ENCODE assay signal across 18 mouse cellular contexts in the genomic region with DNA sequence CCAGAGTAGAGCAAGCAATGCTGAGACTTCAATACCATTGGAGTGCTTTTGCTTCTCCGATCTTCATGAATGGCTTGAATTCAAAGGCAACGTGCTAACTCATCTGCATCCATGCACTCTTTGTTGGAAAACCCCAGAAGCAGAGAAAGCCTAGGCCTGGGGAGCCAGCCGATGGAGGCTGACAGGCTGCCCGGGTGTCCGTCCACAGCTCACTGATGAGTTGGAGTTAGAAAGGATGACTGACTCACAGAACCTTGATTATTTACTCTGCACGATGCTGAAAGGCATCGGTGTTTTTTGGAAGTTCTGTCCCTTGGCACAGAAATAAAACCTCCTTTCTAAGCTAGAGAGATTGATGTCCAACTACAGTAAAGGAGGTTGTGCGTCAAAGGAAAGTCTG. TPM values are rescaled to one million over a fixed set of nuclear protein-coding genes. Genes with fewer than 3 reads are reported as not detected.
DNase-seq lines count a peak whose midpoint lies in the region; ATAC-seq and TF ChIP-seq lines count a peak whose summit lies in the region.
"Had no signal": no experiment of that assay in that cellular context is flagged by ENCODE, and none has a peak within 500 bp of the region (broad histone marks: within the 10 kb centered on the region; RNA-seq: fewer than 3 reads in every experiment).

No protein-coding gene starts in this region.

- DNase-seq in embryonic facial prominence, embryonic 10.5 days (ENCODE audit: low spot score), result no peak
- peak; percentile 35 for DNase-seq in layer of hippocampus, adult 9-11 months
- no peak for DNase-seq in layer of hippocampus, adult 8-10 months (ENCODE audit: low spot score in 2 of 2)
- DNase-seq in brain, embryonic 14.5 days (ENCODE audit: low read depth), result peak; percentile 49
- no peak for DNase-seq in cerebellum, postnatal 10 days
- no peak for DNase-seq in cerebellum, adult 2 months
- DNase-seq: cerebellum, adult 8-10 months; gastrocnemius, postnatal 25 days; kidney, postnatal 36 days; lung, adult 2 months; spleen, adult 18-20 months had no signal

- TF ChIP-seq POLR2A in brain, embryonic 14.5 days (IDR thresholded peaks at IDR 0.05; ENCODE audit: borderline replicate concordance, extremely low read depth, insufficient read depth, insufficient read length, poor library complexity, severe bottlenecking), result no peak
- no peak for TF ChIP-seq POLR2A in cerebellum, adult 2 months (IDR thresholded peaks at IDR 0.05; ENCODE audit: borderline replicate concordance, insufficient read depth, low read length)

- H3K27me3 ChIP-seq in embryonic facial prominence, embryonic 13.5 days, result no peaks in the 10 kb centered on the region
- H3K27me3 ChIP-seq in embryonic facial prominence, embryonic 10.5 days (replicated peaks; ENCODE audit: low read depth, poor library complexity, severe bottlenecking), result 0 out of 2 replicates have a peak, but pooled peaks cover 4% of the 10 kb centered on the region
- H3K27me3 ChIP-seq in limb, embryonic 12.5 days, result no peaks in the 10 kb centered on the region
- H3K27me3 ChIP-seq in cerebellum, adult 2 months (ENCODE audit: control insufficient read depth, insufficient read depth, low read length), result no peaks in the 10 kb centered on the region
- H3K27me3 ChIP-seq: intestine, embryonic 15.5 days; liver, embryonic 12.5 days; neural tube, embryonic 12.5 days; Patski had no signal

- no peak overlapping the region for H3K4me2 ChIP-seq in embryonic facial prominence, embryonic 13.5 days
- H3K4me2 ChIP-seq in limb, embryonic 12.5 days, result no peak overlapping the region
- H3K4me2 ChIP-seq: intestine, embryonic 15.5 days; liver, embryonic 12.5 days; neural tube, embryonic 12.5 days had no signal

- no peak overlapping the region for H3K9ac ChIP-seq in embryonic facial prominence, embryonic 13.5 days
- H3K9ac ChIP-seq in limb, embryonic 12.5 days (replicated peaks), result no peak overlapping the region; the same call in 1 of the 2 replicates
- H3K9ac ChIP-seq: intestine, embryonic 15.5 days; liver, embryonic 12.5 days; neural tube, embryonic 12.5 days had no signal

- H3K36me3 ChIP-seq in embryonic facial prominence, embryonic 13.5 days, result no peaks in the 10 kb centered on the region
- no peaks in the 10 kb centered on the region for H3K36me3 ChIP-seq in embryonic facial prominence, embryonic 10.5 days (replicated peaks)
- no peaks in the 10 kb centered on the region for H3K36me3 ChIP-seq in limb, embryonic 12.5 days
- H3K36me3 ChIP-seq: intestine, embryonic 15.5 days; liver, embryonic 12.5 days; neural tube, embryonic 12.5 days had no signal

- peak overlapping the region; percentile 28; the same call in 1 of the 2 replicates for H3K27ac ChIP-seq in embryonic facial prominence, embryonic 13.5 days
- H3K27ac ChIP-seq in embryonic facial prominence, embryonic 10.5 days (replicated peaks), result no peak overlapping the region
- H3K27ac ChIP-seq in limb, embryonic 12.5 days, result 0 out of 2 replicates have a peak overlapping the region, but pooled peaks have one; percentile 23
- no peak overlapping the region for H3K27ac ChIP-seq in cerebellum, adult 2 months (ENCODE audit: insufficient read depth, low read length)
- H3K27ac ChIP-seq: intestine, embryonic 15.5 days; liver, embryonic 12.5 days; neural tube, embryonic 12.5 days had no signal

- H3K9me3 ChIP-seq in embryonic facial prominence, embryonic 13.5 days, result no peaks in the 10 kb centered on the region
- no peaks in the 10 kb centered on the region for H3K9me3 ChIP-seq in embryonic facial prominence, embryonic 10.5 days
- no peaks in the 10 kb centered on the region for H3K9me3 ChIP-seq in limb, embryonic 12.5 days
- H3K9me3 ChIP-seq: intestine, embryonic 15.5 days; liver, embryonic 12.5 days; neural tube, embryonic 12.5 days had no signal

- ATAC-seq in embryonic facial prominence, embryonic 13.5 days (ENCODE audit: insufficient number of reproducible peaks, insufficient read depth, low FRiP score, low TSS enrichment, low read depth), result no peak
- no peak for ATAC-seq in limb, embryonic 12.5 days (ENCODE audit: insufficient number of reproducible peaks, insufficient read depth, low FRiP score, low TSS enrichment, low read depth)
- ATAC-seq: intestine, embryonic 15.5 days; liver, embryonic 12.5 days; Patski had no signal

- H3K4me1 ChIP-seq in embryonic facial prominence, embryonic 13.5 days, result peaks cover 9% of the 10 kb centered on the region
- H3K4me1 ChIP-seq in embryonic facial prominence, embryonic 10.5 days, result peaks cover 28% of the 10 kb centered on the region
- H3K4me1 ChIP-seq in limb, embryonic 12.5 days (replicated peaks), result peaks cover 10% of the 10 kb centered on the region
- peaks cover 12% of the 10 kb centered on the region for H3K4me1 ChIP-seq in cerebellum, adult 2 months (ENCODE audit: control insufficient read depth, insufficient read depth, low read length)
- H3K4me1 ChIP-seq: intestine, embryonic 15.5 days; liver, embryonic 12.5 days had no signal

- TF ChIP-seq CTCF in brain, embryonic 14.5 days (IDR thresholded peaks at IDR 0.05; ENCODE audit: borderline replicate concordance, extremely low read depth, insufficient read depth, insufficient read length), result no peak
- no peak for TF ChIP-seq CTCF in cerebellum, adult 2 months (IDR thresholded peaks at IDR 0.05; ENCODE audit: borderline replicate concordance, insufficient read depth, low read depth, low read length)

- no peak overlapping the region for H3K4me3 ChIP-seq in embryonic facial prominence, embryonic 13.5 days
- no peak overlapping the region for H3K4me3 ChIP-seq in embryonic facial prominence, embryonic 10.5 days
- no peak overlapping the region for H3K4me3 ChIP-seq in limb, embryonic 12.5 days (replicated peaks)
- no peak overlapping the region for H3K4me3 ChIP-seq in cerebellum, adult 2 months (replicated peaks; ENCODE audit: insufficient read depth, low read depth, low read length)
- H3K4me3 ChIP-seq: intestine, embryonic 15.5 days; liver, embryonic 12.5 days; neural tube, embryonic 12.5 days had no signal

- WGBS in embryonic facial prominence, embryonic 13.5 days, result 81% methylated on average over 8 of the region's 8 CpGs
- 84% methylated on average over 8 of the region's 8 CpGs for WGBS in embryonic facial prominence, embryonic 10.5 days
- 92% methylated on average over 8 of the region's 8 CpGs for WGBS in limb, embryonic 12.5 days
- 51% methylated on average over 8 of the region's 8 CpGs for WGBS in cerebellum, adult 2 months

RNA-seq across cellular contexts. Expression of gene Tgfa, which starts 55.8 kb away (rescaled TPM):
- polyA plus RNA-seq in embryonic facial prominence, embryonic 13.5 days (2015; fragmentation: Nextera tagmentation; extraction: Ambion mirVana), result 3.6 and 5.8 TPM in 2 replicates
- 2.1 and 2.4 TPM in 2 replicates for polyA plus RNA-seq in embryonic facial prominence, embryonic 10.5 days (2016; fragmentation: Nextera tagmentation; extraction: Ambion mirVana)
- 10 to 100 TPM; 24.5 to 29.9 (median 26.2) TPM for total RNA-seq in layer of hippocampus, adult 8-10 months (2022)
- polyA plus RNA-seq in brain, embryonic 14.5 days (2012; rRNA removed), result 5.3 and 10.0 TPM in 2 replicates
- polyA plus RNA-seq in limb, embryonic 12.5 days (2016; fragmentation: Nextera tagmentation; extraction: Ambion mirVana), result 1.5 and 2.5 TPM in 2 replicates
- 13.9 and 16.1 TPM in 2 replicates for polyA plus RNA-seq in cerebellum, adult 2 months (2012; rRNA removed)
- total RNA-seq: monocyte, adult 5-6 weeks had no signal

Comparison
In these comparisons a context has a peak if more than half of its experiments do, and no peak if none do; other contexts are left out.
1. H3K27ac ChIP-seq: peak in embryonic facial prominence, embryonic 13.5 days (single experiment) and limb, embryonic 12.5 days (single experiment); none in embryonic facial prominence, embryonic 10.5 days (single experiment) and cerebellum, adult 2 months (single experiment).
2. DNase-seq: peak in layer of hippocampus, adult 9-11 months (single experiment) and brain, embryonic 14.5 days (single experiment); none in embryonic facial prominence, embryonic 10.5 days (single experiment), layer of hippocampus, adult 8-10 months (0 of 2), cerebellum, postnatal 10 days (0 of 2) and cerebellum, adult 2 months (0 of 2).